ENCODE assay signal across 11 mouse cellular contexts in the genomic region with DNA sequence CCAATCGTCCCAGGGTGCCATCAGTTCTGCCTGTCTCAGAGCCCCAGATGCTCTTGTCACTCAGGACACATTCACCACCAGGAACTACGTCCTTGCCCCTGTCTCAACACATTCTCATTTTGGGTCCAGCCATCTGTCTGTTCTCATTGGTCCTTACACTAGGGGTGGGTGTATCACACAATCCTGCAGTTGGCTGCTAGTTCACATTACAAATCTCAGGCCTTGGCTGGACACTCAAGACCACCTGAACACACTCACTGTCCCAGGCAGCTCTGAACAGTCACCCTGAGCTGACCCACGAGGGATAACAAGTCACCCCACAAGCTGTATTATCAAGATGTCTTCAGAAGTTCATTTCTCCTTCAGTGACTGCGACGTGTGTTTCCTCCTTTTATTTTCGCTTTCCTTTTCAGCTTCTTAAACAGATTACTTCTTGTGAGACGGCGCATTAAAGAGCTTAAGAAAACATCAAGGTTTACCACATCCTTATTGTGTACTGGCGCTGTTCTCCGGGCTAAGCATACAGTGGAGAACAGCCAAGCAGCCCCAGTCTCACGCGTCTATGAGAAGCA. TPM values are rescaled to one million over a fixed set of nuclear protein-coding genes. Genes with fewer than 3 reads are reported as not detected.
DNase-seq lines count a peak whose midpoint lies in the region; ATAC-seq and TF ChIP-seq lines count a peak whose summit lies in the region.
"Had no signal": no experiment of that assay in that cellular context is flagged by ENCODE, and none has a peak within 500 bp of the region (broad histone marks: within the 10 kb centered on the region; RNA-seq: fewer than 3 reads in every experiment).

No protein-coding gene starts in this region.

- no peaks in the 10 kb centered on the region for H3K27me3 ChIP-seq in heart, postnatal 0 days (ENCODE audit: control insufficient read depth, insufficient read depth, low read length)
- H3K27me3 ChIP-seq in heart, embryonic 10.5 days (ENCODE audit: insufficient read depth, poor library complexity, severe bottlenecking) = no peaks in the 10 kb centered on the region
- H3K27me3 ChIP-seq in thymus, adult 2 months (ENCODE audit: control insufficient read depth, insufficient read depth, low read length) = no peaks in the 10 kb centered on the region
- H3K27me3 ChIP-seq in forebrain, embryonic 13.5 days = no peaks in the 10 kb centered on the region
- H3K27me3 ChIP-seq: forebrain, embryonic 15.5 days; hindbrain, embryonic 15.5 days had no signal

- no peaks in the 10 kb centered on the region for H3K36me3 ChIP-seq in heart, postnatal 0 days (replicated peaks; ENCODE audit: control insufficient read depth, insufficient read depth, low read length)
- no peaks in the 10 kb centered on the region for H3K36me3 ChIP-seq in heart, embryonic 10.5 days
- H3K36me3 ChIP-seq in thymus, adult 2 months (ENCODE audit: control insufficient read depth, insufficient read depth, low read length) = no peaks in the 10 kb centered on the region
- H3K36me3 ChIP-seq in forebrain, embryonic 13.5 days (ENCODE audit: poor library complexity, severe bottlenecking) = no peaks in the 10 kb centered on the region
- H3K36me3 ChIP-seq: forebrain, embryonic 15.5 days; G1E; hindbrain, embryonic 15.5 days had no signal

- no peak for ATAC-seq in heart, postnatal 0 days (ENCODE audit: insufficient read depth, low read depth)
- ATAC-seq in forebrain, embryonic 13.5 days = no peak

- H3K4me3 ChIP-seq in heart, postnatal 0 days (ENCODE audit: low read depth, low read length) = no peak overlapping the region; the same call in 1 of the 2 replicates
- no peak overlapping the region for H3K4me3 ChIP-seq in heart, embryonic 10.5 days
- peak overlapping the region; percentile 68 for H3K4me3 ChIP-seq in thymus, adult 2 months (ENCODE audit: control insufficient read depth, insufficient read depth, low read length)
- H3K4me3 ChIP-seq in left cerebral cortex, adult 2 months = no peak overlapping the region
- H3K4me3 ChIP-seq in forebrain, embryonic 13.5 days = no peak overlapping the region
- H3K4me3 ChIP-seq: forebrain, embryonic 15.5 days; hindbrain, embryonic 15.5 days had no signal

- no peaks in the 10 kb centered on the region for H3K9me3 ChIP-seq in heart, postnatal 0 days (replicated peaks; ENCODE audit: control insufficient read depth, low read length)
- H3K9me3 ChIP-seq in heart, embryonic 10.5 days = no peaks in the 10 kb centered on the region
- no peaks in the 10 kb centered on the region for H3K9me3 ChIP-seq in forebrain, embryonic 13.5 days (replicated peaks)
- H3K9me3 ChIP-seq: forebrain, embryonic 15.5 days; G1E; hindbrain, embryonic 15.5 days had no signal

- no peak for TF ChIP-seq EP300 in heart, postnatal 0 days (IDR thresholded peaks at IDR 0.05; ENCODE audit: low read depth)

- WGBS in heart, postnatal 0 days = 56% methylated on average over 12 of the region's 12 CpGs
- 71% methylated on average over 12 of the region's 12 CpGs for WGBS in heart, embryonic 10.5 days
- 4% methylated on average over 12 of the region's 12 CpGs for WGBS in thymus, adult 2 months
- WGBS in forebrain, embryonic 13.5 days = 62% methylated on average over 12 of the region's 12 CpGs

- no peak overlapping the region; the same call in 1 of the 2 replicates for H3K27ac ChIP-seq in heart, postnatal 0 days (ENCODE audit: low read depth)
- H3K27ac ChIP-seq in heart, embryonic 10.5 days = no peak overlapping the region
- H3K27ac ChIP-seq in thymus, adult 2 months (ENCODE audit: control insufficient read depth, insufficient read depth, low read length) = peak overlapping the region; percentile 99
- H3K27ac ChIP-seq in left cerebral cortex, adult 2 months = no peak overlapping the region
- H3K27ac ChIP-seq in forebrain, embryonic 13.5 days = no peak overlapping the region
- H3K27ac ChIP-seq: forebrain, embryonic 15.5 days; hindbrain, embryonic 15.5 days had no signal

- peak overlapping the region; percentile 38; the same call in 1 of the 2 replicates for H3K4me2 ChIP-seq in heart, postnatal 0 days (ENCODE audit: low read depth, low read length)
- H3K4me2 ChIP-seq in forebrain, embryonic 13.5 days = no peak overlapping the region
- H3K4me2 ChIP-seq: forebrain, embryonic 15.5 days; hindbrain, embryonic 15.5 days had no signal

- no peak for TF ChIP-seq POLR2A in brain, embryonic 14.5 days (IDR thresholded peaks at IDR 0.05; ENCODE audit: borderline replicate concordance, extremely low read depth, insufficient read depth, insufficient read length, poor library complexity, severe bottlenecking)
- TF ChIP-seq POLR2A in thymus, adult 2 months (IDR thresholded peaks at IDR 0.05; ENCODE audit: control insufficient read depth, extremely low read depth, insufficient read depth, low read length, poor library complexity) = no peak

- no peak for DNase-seq in heart, postnatal 0 days (ENCODE audit: low spot score)
- DNase-seq in heart, embryonic 10.5 days (ENCODE audit: low spot score) = no peak
- DNase-seq in brain, embryonic 14.5 days (ENCODE audit: low read depth) = peak; percentile 31
- DNase-seq in lung, postnatal 36 days = peak; percentile 75
- DNase-seq in thymus, adult 2 months = peak; percentile 61
- DNase-seq in left cerebral cortex, adult 2 months (ENCODE audit: extremely low spot score in 1 of 2, low spot score in 2 of 2) = no peak
- no peak for DNase-seq in kidney, postnatal 4 days

- TF ChIP-seq CTCF in heart, postnatal 0 days (IDR thresholded peaks at IDR 0.05; ENCODE audit: low read depth) = no peak
- no peak for TF ChIP-seq CTCF in brain, embryonic 14.5 days (IDR thresholded peaks at IDR 0.05; ENCODE audit: borderline replicate concordance, extremely low read depth, insufficient read depth, insufficient read length)
- no peak for TF ChIP-seq CTCF in thymus, adult 2 months (IDR thresholded peaks at IDR 0.05; ENCODE audit: borderline replicate concordance, control insufficient read depth, extremely low read depth, insufficient read depth, low read length, poor library complexity)
- TF ChIP-seq CTCF in left cerebral cortex, adult 2 months (IDR thresholded peaks at IDR 0.05) = no peak

- intact Hi-C loops in left cerebral cortex, adult 2 months (cut with DNase I) = no loop called here

- H3K4me1 ChIP-seq in heart, postnatal 0 days (ENCODE audit: control insufficient read depth, insufficient read depth) = no peaks in the 10 kb centered on the region
- H3K4me1 ChIP-seq in heart, embryonic 10.5 days = no peaks in the 10 kb centered on the region
- H3K4me1 ChIP-seq in thymus, adult 2 months (replicated peaks; ENCODE audit: control insufficient read depth, insufficient read depth, low read length) = peaks cover 27% of the 10 kb centered on the region
- H3K4me1 ChIP-seq in forebrain, embryonic 13.5 days = no peaks in the 10 kb centered on the region

- H3K9ac ChIP-seq in heart, postnatal 0 days (replicated peaks; ENCODE audit: low read depth, low read length) = no peak overlapping the region
- H3K9ac ChIP-seq in forebrain, embryonic 13.5 days = no peak overlapping the region
- H3K9ac ChIP-seq: forebrain, embryonic 15.5 days; hindbrain, embryonic 15.5 days had no signal

RNA-seq across cellular contexts. Expression of a gene that starts 17.7 kb away (rescaled TPM):
- not detected in 2 replicates for total RNA-seq in heart, postnatal 0 days (2014; rRNA removed; ENCODE audit: low replicate concordance)
- not detected in 2 replicates for polyA plus RNA-seq in heart, postnatal 0 days (2015; fragmentation: Nextera tagmentation; extraction: Ambion mirVana)
- polyA plus RNA-seq in heart, embryonic 10.5 days (2016; fragmentation: Nextera tagmentation; extraction: Ambion mirVana) = not detected in 2 replicates
- polyA plus RNA-seq in brain, embryonic 14.5 days (2012; rRNA removed) = 0.18 and 0.34 TPM in 2 replicates
- 0.12 and 0.15 TPM in 2 replicates for polyA plus RNA-seq in thymus, adult 2 months (2012; rRNA removed)
- total RNA-seq in left cerebral cortex, adult 2 months (2021) = under 1 TPM; 0.14 to 0.37 TPM
- not detected in 2 replicates for polyA plus RNA-seq in forebrain, embryonic 13.5 days (2015; fragmentation: Nextera tagmentation; extraction: Ambion mirVana)
- polyA plus RNA-seq: forebrain, embryonic 15.5 days; G1E; hindbrain, embryonic 15.5 days had no signal

RNA-seq across cellular contexts. Expression of a gene that starts 22.8 kb away (rescaled TPM):
- 9.8 and 15.3 TPM in 2 replicates for total RNA-seq in heart, postnatal 0 days (2014; rRNA removed; ENCODE audit: low replicate concordance)
- 4.3 and 5.1 TPM in 2 replicates for polyA plus RNA-seq in heart, postnatal 0 days (2015; fragmentation: Nextera tagmentation; extraction: Ambion mirVana)
- polyA plus RNA-seq in heart, embryonic 10.5 days (2016; fragmentation: Nextera tagmentation; extraction: Ambion mirVana) = 5.9 and 9.1 TPM in 2 replicates
- polyA plus RNA-seq in brain, embryonic 14.5 days (2012; rRNA removed) = 23.8 and 29.7 TPM in 2 replicates
- 21.8 and 32.2 TPM in 2 replicates for polyA plus RNA-seq in thymus, adult 2 months (2012; rRNA removed)
- total RNA-seq in left cerebral cortex, adult 2 months (2021) = 10 to 100 TPM; 67.4 to 82.6 TPM
- 14.1 and 14.5 TPM in 2 replicates for polyA plus RNA-seq in forebrain, embryonic 13.5 days (2015; fragmentation: Nextera tagmentation; extraction: Ambion mirVana)

Comparison
In these comparisons a context has a peak if more than half of its experiments do, and no peak if none do; other contexts are left out.
1. DNase-seq: peak in brain, embryonic 14.5 days (single experiment), lung, postnatal 36 days (single experiment) and thymus, adult 2 months (single experiment); none in heart, postnatal 0 days (single experiment), heart, embryonic 10.5 days (single experiment), left cerebral cortex, adult 2 months (0 of 2) and kidney, postnatal 4 days (0 of 2).